Mouse (Mus musculus) intestine, embryonic 15.5 days (tissue): ENCODE results near the gene Cyth1. TPM values are rescaled to one million over a fixed set of nuclear protein-coding genes. Genes with fewer than 3 reads are reported as not detected.

Experiments
- ATAC-seq: fragments of 200-750 bp; cut with Nextera tagmentation; 2 replicates; pipeline ENCODE4 v1.8.0; 2017; ENCODE audit warnings: moderate TSS enrichment, moderate library complexity
- H3K27ac ChIP-seq: fragments of 300-500 bp; sonication (generic); 2 replicates; pipeline ENCODE4 v1.5.1; 2015; ENCODE audit warnings: mild to moderate bottlenecking, inconsistent platforms
- H3K27me3 ChIP-seq: fragments of 300-500 bp; sonication (generic); replicated peaks from 2 replicates; pipeline ENCODE4 v1.6.1; 2015; ENCODE audit warnings: inconsistent platforms
- H3K36me3 ChIP-seq: fragments of 300-500 bp; sonication (generic); 2 replicates; pipeline ENCODE4 v1.6.1; 2015; ENCODE audit warnings: inconsistent platforms
- H3K4me1 ChIP-seq: fragments of 300-500 bp; sonication (generic); replicated peaks from 2 replicates; pipeline ENCODE4 v1.6.1; 2015; ENCODE audit warnings: inconsistent platforms
- H3K4me2 ChIP-seq: fragments of 300-500 bp; sonication (generic); replicated peaks from 2 replicates; pipeline ENCODE4 v1.6.1; 2015; ENCODE audit warnings: mild to moderate bottlenecking, inconsistent platforms
- H3K4me3 ChIP-seq: fragments of 300-500 bp; sonication (generic); replicated peaks from 2 replicates; pipeline ENCODE4 v1.5.1; 2015; ENCODE audit warnings: inconsistent platforms
- H3K9ac ChIP-seq: fragments of 300-500 bp; sonication (generic); 2 replicates; pipeline ENCODE4 v1.6.1; 2015; ENCODE audit warnings: inconsistent platforms
- H3K9me3 ChIP-seq: fragments of 300-500 bp; sonication (generic); 2 replicates; pipeline ENCODE4 v1.6.1; 2016; ENCODE audit warnings: inconsistent platforms
- WGBS: fragments of 180-500 bp; shearing (Covaris S2); methylation state at CpG from one replicate; pipeline ENCODE4 v1.1.7; 2015; 5-methylcytosine and 5-hydroxymethylcytosine counted together
- polyA plus RNA-seq: library from polyadenylated mRNA; unstranded; fragments of >200 nt; fragmentation: Nextera tagmentation; extraction: Ambion mirVana; gene quantifications from 2 replicates; pipeline ENCODE4 v1.2.1, GENCODE M21; 2015

The Cyth1 gene
- polyA plus RNA-seq, 1 experiment from 2014 or later, result 12.1 TPM

DNA sequence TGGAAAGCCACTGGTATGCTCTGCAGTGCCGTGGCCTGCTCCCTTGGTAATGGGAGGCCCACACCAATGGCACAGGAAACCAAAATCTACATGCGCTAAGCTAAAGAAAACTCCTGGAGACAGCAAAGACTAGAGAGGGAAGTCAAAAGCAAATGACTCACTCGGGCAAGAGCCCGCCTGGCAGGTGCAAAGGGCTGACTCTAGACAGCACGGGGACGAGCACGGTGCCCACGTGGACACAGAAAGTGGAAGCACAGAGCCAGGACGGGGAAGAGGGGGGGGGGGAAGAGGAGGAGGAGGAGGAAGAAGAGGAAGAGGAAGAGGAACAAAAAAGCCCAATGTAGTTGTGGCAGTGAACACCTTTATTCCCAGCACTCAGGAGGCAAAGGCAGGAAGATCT, 26.7 kb upstream of the Cyth1 start:
- Histone ChIP-seq H3K4me1 (no peaks in the 10 kb centered on the region), H3K36me3 (peaks cover 80% of the 10 kb centered on the region), H3K4me2 (no peak overlapping the region), H3K27ac (no peak overlapping the region), H3K9me3 (no peaks in the 10 kb centered on the region), H3K27me3 (no peaks in the 10 kb centered on the region), H3K9ac (no peak overlapping the region), H3K4me3 (no peak overlapping the region)
- ATAC-seq, result no peak
- WGBS, result 94% methylated on average over 9 of the region's 9 CpGs

DNA sequence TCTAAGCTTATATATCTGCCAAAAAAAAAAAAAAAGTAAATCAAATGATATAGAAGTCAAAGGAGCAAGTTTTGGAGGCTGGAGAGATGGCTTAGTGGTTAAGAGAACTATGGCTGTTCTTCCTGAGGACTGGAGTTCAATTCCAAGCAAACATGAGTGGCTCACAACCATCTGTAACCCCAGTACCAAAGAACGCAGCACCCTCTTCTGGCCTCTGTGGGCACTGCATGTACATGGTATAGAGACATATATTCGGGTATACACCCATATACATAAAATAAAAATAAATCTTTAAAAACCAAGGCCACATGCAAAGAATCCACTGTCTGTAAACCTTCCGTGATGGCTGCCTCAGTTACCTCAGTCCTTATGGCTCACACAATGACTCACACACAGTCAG, 21.4 kb upstream of the Cyth1 start:
- H3K36me3 ChIP-seq, result peaks cover 67% of the 10 kb centered on the region
- H3K4me3 ChIP-seq, result no peak overlapping the region
- H3K9me3 ChIP-seq, result no peaks in the 10 kb centered on the region
- no peak overlapping the region for H3K9ac ChIP-seq
- no peaks in the 10 kb centered on the region for H3K4me1 ChIP-seq
- 89% methylated on average over 3 of the region's 3 CpGs for WGBS
- ATAC-seq, result no peak
- no peak overlapping the region for H3K4me2 ChIP-seq
- no peak overlapping the region for H3K27ac ChIP-seq
- H3K27me3 ChIP-seq, result no peaks in the 10 kb centered on the region

DNA sequence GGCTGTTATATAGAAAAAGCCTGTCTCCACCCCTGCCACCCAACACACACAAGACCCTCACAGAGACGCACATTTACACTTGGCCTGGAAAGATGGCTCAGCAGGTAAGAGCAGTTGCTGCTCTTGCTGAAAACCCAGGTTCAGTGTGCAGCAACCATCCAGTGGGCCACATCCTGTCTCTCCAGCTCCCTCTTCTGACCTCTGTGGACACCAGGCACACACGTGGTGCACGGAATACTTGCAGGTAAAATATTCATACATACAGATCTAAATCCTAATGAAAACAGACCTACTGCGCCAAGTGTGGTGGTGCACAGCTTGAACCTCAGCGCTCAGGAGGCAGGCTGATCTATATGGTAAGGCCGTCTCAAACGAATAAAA, 18.3 kb upstream of the Cyth1 start:
- no peaks in the 10 kb centered on the region for H3K27me3 ChIP-seq
- no peaks in the 10 kb centered on the region for H3K4me1 ChIP-seq
- no peak for ATAC-seq
- no peak overlapping the region for H3K4me2 ChIP-seq
- H3K9me3 ChIP-seq, result no peaks in the 10 kb centered on the region
- no peak overlapping the region for H3K9ac ChIP-seq
- H3K4me3 ChIP-seq, result no peak overlapping the region
- H3K27ac ChIP-seq, result no peak overlapping the region
- 84% methylated on average over 7 of the region's 7 CpGs for WGBS
- peaks cover 61% of the 10 kb centered on the region for H3K36me3 ChIP-seq

DNA sequence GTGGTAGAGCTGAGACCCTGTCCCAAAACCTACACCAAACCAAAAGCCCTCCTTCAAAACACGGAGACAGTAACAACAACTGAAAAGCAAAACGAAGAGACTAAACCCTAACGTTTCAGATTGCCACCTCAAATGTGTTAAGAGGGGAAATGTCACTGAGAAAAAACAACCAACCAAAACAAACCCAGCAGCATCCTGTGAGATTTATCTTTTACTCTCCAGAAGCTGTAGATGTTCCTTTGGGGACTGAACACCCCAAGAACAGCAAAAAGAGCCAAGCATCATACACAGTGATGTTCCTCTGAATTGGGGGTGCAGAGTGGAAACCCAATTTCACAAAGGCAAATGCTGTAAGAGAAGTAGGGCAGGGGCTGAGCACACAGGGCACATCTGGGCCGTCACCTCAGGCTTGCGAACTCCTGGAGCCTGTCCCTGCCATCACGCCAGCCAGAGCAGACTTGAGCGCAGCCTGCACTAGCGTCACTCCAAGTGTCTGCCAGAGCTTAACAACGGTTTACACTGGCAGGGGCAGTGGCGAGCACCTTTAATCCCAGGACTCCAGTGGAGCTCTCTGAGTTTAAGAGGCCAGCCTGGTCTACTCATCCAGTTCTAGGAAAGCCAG, 17.8 kb upstream of the Cyth1 start:
- WGBS, result 87% methylated on average over 10 of the region's 10 CpGs
- ATAC-seq, result no peak
- H3K4me2 ChIP-seq, result no peak overlapping the region
- no peaks in the 10 kb centered on the region for H3K9me3 ChIP-seq
- H3K4me1 ChIP-seq, result no peaks in the 10 kb centered on the region
- no peak overlapping the region for H3K4me3 ChIP-seq
- no peak overlapping the region for H3K27ac ChIP-seq
- H3K36me3 ChIP-seq, result peaks cover 61% of the 10 kb centered on the region
- no peak overlapping the region for H3K9ac ChIP-seq
- no peaks in the 10 kb centered on the region for H3K27me3 ChIP-seq

DNA sequence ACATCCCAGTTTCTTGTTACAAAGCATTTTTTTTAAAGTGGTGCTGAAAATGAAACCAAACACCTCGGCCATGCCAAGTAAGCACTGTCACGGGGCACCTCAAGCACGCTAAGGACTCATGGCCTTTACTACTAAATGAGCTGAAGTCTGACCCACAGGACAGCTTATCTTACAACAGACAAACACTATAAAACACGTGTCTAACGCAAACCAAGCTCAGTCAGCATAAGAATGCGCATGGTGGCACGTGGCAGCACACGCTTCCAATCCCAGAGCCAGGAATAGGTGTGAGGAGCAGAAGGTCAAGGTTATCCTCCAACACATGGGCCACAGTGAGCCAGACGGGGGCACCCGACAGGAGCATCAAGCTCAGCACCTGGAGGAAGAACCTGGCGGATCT, 17.2 kb upstream of the Cyth1 start:
- H3K4me1 ChIP-seq, result no peaks in the 10 kb centered on the region
- 80% methylated on average over 11 of the region's 11 CpGs for WGBS
- H3K9ac ChIP-seq, result no peak overlapping the region
- H3K27me3 ChIP-seq, result no peaks in the 10 kb centered on the region
- H3K4me2 ChIP-seq, result no peak overlapping the region
- ATAC-seq, result peak; percentile 49
- H3K9me3 ChIP-seq, result no peaks in the 10 kb centered on the region
- no peak overlapping the region for H3K4me3 ChIP-seq
- no peak overlapping the region for H3K27ac ChIP-seq
- peaks cover 63% of the 10 kb centered on the region for H3K36me3 ChIP-seq

DNA sequence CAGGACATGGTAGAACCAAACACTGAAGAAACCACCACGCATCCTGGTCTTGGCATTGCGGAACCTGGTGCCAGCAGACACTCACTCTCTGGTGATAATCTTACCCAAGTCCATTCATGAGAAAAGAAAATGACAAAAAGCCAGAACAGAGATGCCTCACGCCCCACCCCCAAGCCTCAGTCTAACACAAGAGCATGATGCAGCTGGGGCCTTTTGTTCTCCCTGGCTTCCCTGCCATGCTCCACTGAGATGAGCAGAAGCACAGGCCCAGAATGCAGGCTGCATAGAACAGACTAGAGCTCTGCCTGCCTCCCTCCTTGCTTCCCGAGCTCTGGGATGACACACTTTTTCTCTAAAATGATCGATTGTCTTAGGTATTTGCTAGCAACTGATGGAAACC, 14.8 kb upstream of the Cyth1 start:
- H3K9ac ChIP-seq, result no peak overlapping the region; the same call in 1 of the 2 replicates
- WGBS, result 92% methylated on average over 5 of the region's 5 CpGs

DNA sequence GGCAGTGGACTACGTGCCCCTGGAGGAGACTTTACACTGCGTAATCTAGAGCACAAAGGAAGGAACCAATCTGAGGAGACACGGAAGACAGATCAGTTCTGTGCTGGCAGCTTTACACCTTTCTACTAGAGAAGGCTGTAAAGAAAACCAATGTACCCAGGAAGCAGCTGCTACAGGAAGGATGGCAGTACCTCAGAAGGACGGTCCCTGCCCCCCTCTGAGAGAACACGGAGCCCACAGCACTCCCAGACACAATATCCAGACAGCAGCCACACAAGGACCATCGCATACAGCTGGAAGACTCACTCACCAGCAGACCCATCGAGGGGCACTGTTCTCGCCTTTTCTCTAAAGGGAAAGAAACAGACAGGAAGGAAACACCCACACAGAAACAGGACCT, 11.7 kb upstream of the Cyth1 start:
- Histone ChIP-seq H3K9ac (no peak overlapping the region), H3K4me3 (no peak overlapping the region), H3K9me3 (no peaks in the 10 kb centered on the region), H3K27me3 (no peaks in the 10 kb centered on the region), H3K36me3 (peaks cover 65% of the 10 kb centered on the region), H3K27ac (no peak overlapping the region), H3K4me1 (no peaks in the 10 kb centered on the region), H3K4me2 (no peak overlapping the region)
- ATAC-seq, result no peak
- WGBS, result 91% methylated on average over 8 of the region's 8 CpGs

More for the DNA sequence above, 14.8 kb upstream of the Cyth1 start:
- no peaks in the 10 kb centered on the region for H3K9me3 ChIP-seq
- H3K27me3 ChIP-seq, result no peaks in the 10 kb centered on the region
- H3K27ac ChIP-seq, result no peak overlapping the region
- no peak for ATAC-seq
- no peak overlapping the region for H3K4me2 ChIP-seq
- H3K36me3 ChIP-seq, result peaks cover 63% of the 10 kb centered on the region
- no peak overlapping the region for H3K4me3 ChIP-seq
- no peaks in the 10 kb centered on the region for H3K4me1 ChIP-seq

DNA sequence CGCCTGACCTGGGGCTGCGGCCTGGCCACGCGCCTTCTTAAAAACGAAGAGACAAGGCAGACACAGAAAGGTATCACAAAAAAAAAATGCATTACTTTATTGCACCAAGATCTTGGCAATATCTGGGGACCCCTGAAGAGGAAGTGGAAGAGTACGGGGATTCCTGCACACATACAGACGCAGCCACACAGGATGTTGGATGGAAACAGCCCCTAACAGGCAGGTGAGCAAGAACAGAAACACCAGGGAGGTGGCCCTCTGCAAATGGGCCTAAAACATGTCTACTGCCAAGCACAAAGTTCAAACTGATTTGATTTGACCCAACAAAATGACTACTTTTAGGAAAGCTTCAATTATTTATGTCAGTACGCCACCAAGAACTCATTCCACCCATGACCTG, 11.2 kb upstream of the Cyth1 start:
- Histone ChIP-seq H3K9me3 (no peaks in the 10 kb centered on the region), H3K27ac (no peak overlapping the region), H3K4me3 (no peak overlapping the region), H3K9ac (no peak overlapping the region), H3K4me1 (peaks cover 3% of the 10 kb centered on the region; the same call in 1 of the 2 replicates), H3K4me2 (no peak overlapping the region), H3K36me3 (peaks cover 60% of the 10 kb centered on the region), H3K27me3 (no peaks in the 10 kb centered on the region)
- no peak for ATAC-seq
- WGBS, result 95% methylated on average over 8 of the region's 8 CpGs

DNA sequence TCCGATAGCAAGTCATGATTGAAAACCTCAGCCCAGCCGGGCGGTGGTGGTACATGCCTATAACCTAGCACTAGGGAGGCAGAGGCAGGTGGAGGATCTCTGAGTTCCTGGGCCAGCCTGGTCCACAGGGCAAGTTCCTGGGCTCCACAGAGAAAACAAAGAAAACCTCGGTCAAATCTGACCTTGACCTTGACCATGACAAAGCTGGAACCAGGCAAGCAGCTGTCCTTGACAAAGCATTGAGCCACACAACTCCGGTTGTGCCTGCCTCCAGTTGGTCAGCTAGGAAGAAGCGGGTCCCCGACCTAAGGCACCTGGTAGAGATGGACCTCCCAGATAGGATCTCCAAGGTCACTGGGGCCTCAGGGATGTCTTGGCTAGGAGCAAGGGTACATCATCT, 8.0 kb upstream of the Cyth1 start:
- Histone ChIP-seq H3K9me3 (no peaks in the 10 kb centered on the region), H3K4me3 (no peak overlapping the region), H3K27me3 (no peaks in the 10 kb centered on the region), H3K4me1 (peaks cover 15% of the 10 kb centered on the region), H3K9ac (no peak overlapping the region), H3K4me2 (no peak overlapping the region), H3K36me3 (peaks cover 35% of the 10 kb centered on the region), H3K27ac (no peak overlapping the region)
- 87% methylated on average over 7 of the region's 7 CpGs for WGBS
- ATAC-seq, result no peak

DNA sequence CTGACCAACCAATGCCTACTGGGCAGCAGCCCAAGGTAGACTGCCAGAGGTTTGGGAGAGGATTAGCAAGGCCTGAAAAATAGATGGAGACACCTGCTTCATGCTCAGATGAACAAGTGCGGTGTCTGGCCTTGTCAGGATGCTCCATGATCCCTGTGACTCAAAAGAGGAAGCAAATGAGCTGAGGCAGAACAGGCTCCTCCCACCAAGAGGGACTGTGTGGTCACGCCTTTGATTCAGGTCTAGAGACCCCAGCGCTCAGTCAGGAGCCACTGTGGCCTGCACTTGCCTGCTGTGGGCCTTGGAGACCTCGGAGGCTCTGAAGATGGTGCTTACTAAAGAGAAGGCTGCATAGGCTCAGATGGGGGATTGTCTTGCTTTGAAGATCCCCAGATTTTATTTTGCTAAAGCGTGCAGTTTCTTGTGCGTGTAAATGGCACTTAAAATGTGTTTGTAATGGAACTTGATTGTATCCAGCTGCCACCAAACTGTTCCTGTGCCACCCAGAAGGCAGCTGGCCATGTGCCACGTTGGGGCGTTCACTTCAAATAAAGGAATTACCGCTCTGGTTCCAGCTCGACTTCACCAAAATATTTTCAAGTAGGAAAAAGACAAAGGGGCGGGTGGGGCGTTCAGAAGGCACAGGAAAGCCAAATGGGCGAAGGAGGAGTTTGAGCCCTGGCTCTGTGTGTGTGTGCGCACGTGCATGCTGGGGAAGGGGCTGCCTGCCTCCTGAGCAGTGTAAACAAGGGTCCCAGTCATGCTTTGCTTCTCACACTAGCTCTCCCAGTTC, 6.0 kb upstream of the Cyth1 start:
- Histone ChIP-seq H3K27me3 (no peaks in the 10 kb centered on the region), H3K36me3 (peaks cover 20% of the 10 kb centered on the region), H3K9ac (no peak overlapping the region), H3K4me3 (no peak overlapping the region), H3K9me3 (no peaks in the 10 kb centered on the region), H3K4me2 (no peak overlapping the region; the same call in 1 of the 2 replicates), H3K27ac (peak overlapping the region; percentile 60), H3K4me1 (peaks cover 18% of the 10 kb centered on the region)
- 40% methylated on average over 15 of the region's 15 CpGs for WGBS
- peak; percentile 47 for ATAC-seq

DNA sequence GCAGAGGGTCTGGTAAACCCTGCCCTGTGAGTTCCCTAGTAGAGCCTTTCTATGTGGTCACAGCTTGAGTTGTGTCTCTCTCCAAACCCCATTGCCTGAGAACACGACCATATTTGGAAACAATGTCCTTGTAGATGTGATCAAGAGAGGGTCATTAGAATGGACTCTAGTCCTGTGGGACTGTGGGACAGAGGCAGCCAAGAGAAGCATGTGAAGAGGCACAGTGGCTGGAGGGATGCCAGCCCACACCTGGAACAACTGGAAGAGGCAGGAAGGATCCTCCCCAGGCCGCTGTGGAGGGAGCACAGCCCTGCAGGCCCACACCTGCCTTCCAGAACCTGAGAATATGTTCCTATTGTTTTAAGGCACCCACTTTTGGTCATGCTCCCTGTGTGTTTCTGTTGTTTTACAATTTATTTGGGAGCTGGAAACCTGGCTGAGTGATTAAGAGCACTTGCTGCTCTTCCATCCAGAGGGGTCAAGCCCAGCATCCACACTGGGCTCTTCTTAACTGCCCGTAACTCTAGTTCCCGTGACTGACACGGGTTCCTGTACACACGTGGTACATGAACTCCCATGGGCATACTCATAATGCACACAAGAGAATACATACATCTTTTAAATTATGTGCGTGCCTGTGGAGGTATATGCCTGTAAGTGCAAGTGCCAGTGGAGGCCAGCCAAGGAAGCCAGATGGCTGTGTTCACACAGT, 5.2 kb upstream of the Cyth1 start:
- H3K9me3 ChIP-seq, result no peaks in the 10 kb centered on the region
- H3K4me3 ChIP-seq, result no peak overlapping the region
- peak overlapping the region; percentile 60 for H3K27ac ChIP-seq
- H3K36me3 ChIP-seq, result peaks cover 17% of the 10 kb centered on the region
- 86% methylated on average over 7 of the region's 7 CpGs for WGBS
- H3K9ac ChIP-seq, result no peak overlapping the region
- H3K4me1 ChIP-seq, result peaks cover 21% of the 10 kb centered on the region
- no peaks in the 10 kb centered on the region for H3K27me3 ChIP-seq
- ATAC-seq, result no peak
- no peak overlapping the region for H3K4me2 ChIP-seq

DNA sequence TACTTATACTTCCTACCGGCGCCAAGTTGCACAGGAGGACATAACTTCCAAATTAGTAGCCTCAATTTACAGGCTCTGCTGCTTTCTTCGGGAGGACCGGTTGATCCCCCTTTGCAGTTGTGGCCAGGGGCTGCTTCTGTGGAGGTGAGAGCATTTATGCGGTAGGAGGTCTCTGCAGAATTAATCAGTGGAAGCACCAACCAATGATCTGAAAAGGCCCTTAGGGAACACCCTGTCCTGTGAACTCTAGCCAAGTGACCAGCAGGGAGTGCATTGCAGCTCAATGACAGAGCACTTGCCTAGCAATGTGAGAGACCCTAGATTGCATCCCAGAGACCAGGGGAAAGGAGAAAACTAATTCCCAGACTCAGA, 606 bp upstream of the Cyth1 start:
- H3K9me3 ChIP-seq, result no peaks in the 10 kb centered on the region
- no peaks in the 10 kb centered on the region for H3K27me3 ChIP-seq
- H3K27ac ChIP-seq, result peak overlapping the region; percentile 59
- H3K4me2 ChIP-seq, result peak overlapping the region; percentile 55
- peak overlapping the region; percentile 83 for H3K4me3 ChIP-seq
- WGBS, result under 1% methylated on average over 5 of the region's 5 CpGs
- no peak overlapping the region for H3K9ac ChIP-seq
- H3K4me1 ChIP-seq, result peaks cover 28% of the 10 kb centered on the region
- H3K36me3 ChIP-seq, result no peaks in the 10 kb centered on the region
- peak; percentile 8 for ATAC-seq
